Mouse (Mus musculus): ENCODE results near the gene Btrc.

DNA sequence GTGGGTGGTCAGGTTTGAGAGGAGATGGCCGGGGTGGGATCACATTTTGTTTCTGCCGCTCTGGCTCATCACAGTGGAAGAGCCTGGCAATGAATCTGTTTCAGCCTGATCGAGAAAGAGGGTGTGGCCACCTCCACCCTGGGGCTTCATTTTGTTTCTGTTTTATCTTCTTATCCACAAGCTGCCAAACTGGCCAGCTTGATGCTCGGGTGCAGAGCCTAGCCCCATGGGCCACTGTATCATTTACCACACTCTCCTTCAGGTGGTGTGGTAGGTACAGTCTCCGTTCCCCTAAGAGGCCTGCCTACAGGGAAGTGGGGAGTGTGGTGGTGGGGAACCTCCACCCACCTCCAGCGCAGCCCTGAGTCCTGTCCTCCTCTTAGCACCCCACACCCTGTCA, 209.5 kb downstream of the Btrc start:
- TF ChIP-seq CTCF (IDR thresholded peaks at IDR 0.05; ENCODE audit: low read depth) (no peak), EP300 (IDR thresholded peaks at IDR 0.05; ENCODE audit: low read depth) (no peak)
